Mouse (Mus musculus) thymus, postnatal 25 days (tissue): ENCODE measurements around the gene Slc22a27.
"Not testable (repeated sequence)": the region's sequence is repeated elsewhere in the genome, so short reads cannot be mapped to it uniquely, and the experiment has no call there.

Experiments used
- DNase-seq: peaks from one replicate; pipeline ENCODE4 v3.0.0; 2022

Gene Slc22a27

DNA sequence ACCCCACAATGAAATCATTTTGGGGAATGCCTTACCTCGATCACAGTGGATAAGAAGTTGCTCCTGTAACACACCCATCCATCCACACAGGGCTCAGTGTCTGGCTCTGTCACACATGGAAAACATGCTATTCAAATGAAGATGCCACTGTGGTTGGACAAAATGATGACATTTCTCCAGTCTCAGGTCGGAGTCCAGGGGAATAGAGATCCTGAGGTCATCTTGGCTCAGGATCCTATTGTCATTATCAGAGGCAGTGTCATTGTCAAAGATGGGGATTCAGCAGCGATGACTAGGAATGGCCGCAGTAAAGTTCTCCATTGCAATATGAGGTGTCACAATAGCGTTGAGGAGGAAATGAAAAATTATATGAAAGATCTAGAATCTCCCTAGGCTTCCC is at the start of gene Slc22a27:
Gene Slc22a27, minus strand, starts transcription at position 101 of the 400 bp plus-strand sequence.
- DNase-seq = not testable (repeated sequence)

DNA sequence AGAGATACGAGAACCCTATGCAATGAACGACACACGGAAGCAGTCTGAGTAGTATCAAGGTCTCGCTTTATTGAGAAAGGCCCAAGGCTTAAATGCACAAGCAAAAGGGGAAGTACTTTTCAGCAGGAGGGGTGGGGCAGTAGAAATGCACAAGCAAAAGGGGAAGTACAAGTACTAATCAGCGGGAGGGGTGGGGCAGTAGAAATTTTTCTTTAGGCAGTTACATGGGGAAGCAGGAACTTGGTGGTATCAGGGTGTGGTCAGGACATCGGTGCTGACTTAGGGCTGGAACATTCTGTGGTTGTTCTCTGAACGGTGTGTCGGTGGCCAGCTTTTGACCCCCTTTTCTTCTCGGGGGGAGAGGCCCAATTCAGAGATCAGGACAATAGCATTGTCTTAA is 45.8 kb upstream of the Slc22a27 start:
- DNase-seq = not testable (repeated sequence)

DNA sequence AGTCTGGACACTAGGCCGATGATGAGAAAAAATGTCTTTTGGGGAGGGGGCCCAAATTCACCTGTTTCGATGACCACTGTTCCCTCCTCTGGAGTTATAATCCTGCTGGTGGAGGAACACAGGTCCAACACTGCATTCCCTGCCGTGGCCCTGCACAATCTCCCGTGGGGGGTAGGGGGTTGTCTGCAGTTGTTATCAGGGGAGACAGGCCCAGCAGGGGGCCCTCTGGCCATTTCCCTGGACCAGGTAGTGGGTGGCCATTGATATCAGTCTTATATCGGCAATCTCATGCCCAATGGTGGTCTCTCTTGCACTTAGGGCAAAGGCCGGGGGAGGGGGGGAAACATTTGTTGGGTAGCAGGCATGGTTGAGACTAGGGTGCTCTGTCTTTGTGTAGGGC is 43.3 kb upstream of the Slc22a27 start:
- DNase-seq = not testable (repeated sequence)

DNA sequence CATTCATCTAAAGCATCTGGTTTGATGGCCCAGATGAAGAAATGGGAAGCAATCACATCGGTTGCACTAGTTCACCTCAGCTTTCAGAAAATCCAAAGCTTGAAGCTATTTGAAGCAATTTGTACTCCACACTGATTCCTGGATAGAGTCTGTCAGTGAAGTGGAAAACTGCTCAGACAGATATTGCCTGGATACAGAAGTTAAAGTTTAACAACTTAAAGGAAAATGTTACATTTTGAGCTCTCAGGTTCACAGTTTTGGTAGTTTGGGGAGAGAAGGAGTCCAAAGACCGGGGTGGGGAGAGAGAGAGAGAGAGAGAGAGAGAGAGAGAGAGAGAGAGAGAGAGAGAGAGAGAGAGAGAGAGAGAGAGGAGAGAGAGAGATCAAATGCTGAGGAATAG is 2.9 kb upstream of the Slc22a27 start:
- DNase-seq = no peak

DNA sequence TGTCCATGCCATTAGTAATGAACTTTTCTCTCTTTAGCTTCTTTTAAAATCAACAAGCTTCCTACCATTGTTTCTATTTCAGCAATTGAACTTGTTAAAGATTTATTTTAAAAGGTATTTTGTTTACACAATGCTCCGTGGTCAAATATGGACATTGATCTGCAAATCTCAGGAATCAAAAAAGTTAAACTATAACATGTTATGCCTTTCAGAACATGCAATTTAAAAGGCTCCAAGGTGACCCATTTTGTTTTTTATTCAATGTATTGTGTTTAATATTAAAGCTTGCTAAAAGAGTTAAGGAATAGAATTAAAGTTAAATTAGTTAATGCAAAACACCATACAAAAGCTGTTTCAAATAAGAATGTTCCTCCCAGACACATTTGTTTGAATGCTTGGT is 723 bp upstream of the Slc22a27 start:
- not testable (repeated sequence) for DNase-seq

DNA sequence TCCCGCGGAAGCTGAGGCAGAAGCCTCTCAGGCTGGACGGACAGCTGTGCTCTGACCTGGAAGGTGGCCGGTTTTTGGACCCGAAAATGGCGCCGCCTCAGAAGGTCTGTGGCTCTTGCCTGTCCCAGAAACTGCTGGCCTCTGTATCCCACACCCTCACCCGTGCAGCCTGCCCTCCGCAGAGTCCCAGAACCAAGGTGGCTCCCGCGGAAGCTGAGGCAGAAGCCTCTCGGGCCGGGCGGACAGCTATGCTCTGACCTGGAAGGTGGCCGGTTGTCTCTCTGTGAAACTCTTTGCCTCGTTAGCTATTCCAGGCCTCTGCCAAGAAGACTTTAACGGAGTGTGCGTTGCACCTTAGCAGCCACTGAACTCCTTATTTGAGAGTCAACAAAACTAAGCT is 26.4 kb downstream of the Slc22a27 start:
- not testable (repeated sequence) for DNase-seq

DNA sequence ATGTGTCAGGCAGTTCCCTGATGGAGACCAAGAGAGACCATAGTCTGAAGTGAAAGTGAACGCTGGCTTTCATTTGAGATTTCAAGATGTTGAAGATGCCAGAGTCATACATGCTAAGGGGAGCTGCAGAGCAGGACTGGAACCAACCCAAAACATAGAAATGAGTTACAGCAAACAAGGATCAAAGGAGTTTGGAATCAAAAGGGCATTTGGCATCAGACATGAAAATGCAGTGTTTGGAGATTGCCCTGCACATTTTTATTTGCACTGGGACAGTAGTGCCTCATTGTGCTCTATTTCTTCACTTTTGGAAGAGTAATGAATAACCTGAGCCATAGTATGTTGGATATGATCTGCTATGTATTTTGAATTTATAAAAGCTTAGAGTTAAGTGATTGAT is 89.2 kb downstream of the Slc22a27 start:
- no peak for DNase-seq

DNA sequence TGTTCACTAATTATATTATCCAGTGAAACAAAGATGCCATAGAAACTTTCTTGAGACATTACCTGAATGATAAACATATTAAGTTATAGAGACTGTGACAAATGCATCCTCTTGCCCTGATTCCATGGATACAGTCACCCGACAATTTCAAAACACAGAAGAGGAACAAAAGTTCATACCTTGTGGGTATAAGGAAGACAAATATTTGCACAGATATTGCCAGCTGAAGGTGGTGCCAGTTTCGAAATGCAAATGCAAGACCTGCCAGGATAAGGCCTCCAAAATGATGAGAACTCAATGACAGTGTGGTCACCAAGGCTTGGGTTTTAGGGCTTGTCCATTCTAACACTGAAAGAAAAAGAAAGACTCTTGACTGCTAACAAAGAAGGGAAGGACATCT is 136.0 kb downstream of the Slc22a27 start:
- no peak for DNase-seq
